Mouse (Mus musculus): ENCODE data around the gene Pgrmc2. TPM values are rescaled to one million over a fixed set of nuclear protein-coding genes. Genes with fewer than 3 reads are reported as not detected.

Gene Pgrmc2
- polyA plus RNA-seq, 1 experiment from 2014 or later: 41.0 TPM

- H3K9me3 ChIP-seq (replicated peaks): no peaks in the 10 kb centered on the region
- ATAC-seq (replicated peaks; ENCODE audit: low FRiP score): no peak
- no peaks in the 10 kb centered on the region for H3K27me3 ChIP-seq
- no peak overlapping the region for H3K4me3 ChIP-seq (replicated peaks)
- WGBS: 75% methylated on average over 12 of the region's 12 CpGs
- H3K9ac ChIP-seq: no peak overlapping the region
- no peak overlapping the region for H3K4me2 ChIP-seq
- no peak overlapping the region for H3K27ac ChIP-seq
- H3K36me3 ChIP-seq: no peaks in the 10 kb centered on the region
- H3K4me1 ChIP-seq: no peaks in the 10 kb centered on the region
These were observed 51.3 kb downstream of the Pgrmc2 start for GRCm38 (mm10) chr3:41031286-41032210.

GRCm38 (mm10) chr3:41030705-41031104, 52.1 kb downstream of the Pgrmc2 start:
- ATAC-seq (replicated peaks; ENCODE audit: low FRiP score): no peak
- H3K27me3 ChIP-seq: no peaks in the 10 kb centered on the region
- no peaks in the 10 kb centered on the region for H3K36me3 ChIP-seq
- no peaks in the 10 kb centered on the region for H3K9me3 ChIP-seq (replicated peaks)
- no peak overlapping the region for H3K4me3 ChIP-seq (replicated peaks)
- H3K9ac ChIP-seq: no peak overlapping the region
- WGBS: 87% methylated on average over 1 of the region's 1 CpGs
- no peak overlapping the region for H3K4me2 ChIP-seq
- no peaks in the 10 kb centered on the region for H3K4me1 ChIP-seq
- no peak overlapping the region for H3K27ac ChIP-seq

- H3K9ac ChIP-seq: no peak overlapping the region
- 80% methylated on average over 6 of the region's 6 CpGs for WGBS
These were observed 60.9 kb downstream of the Pgrmc2 start for GRCm38 (mm10) chr3:41021980-41022379.

GRCm38 (mm10) chr3:41020687-41021086, 62.2 kb downstream of the Pgrmc2 start:
- H3K27ac ChIP-seq: no peak overlapping the region
- 89% methylated on average over 7 of the region's 7 CpGs for WGBS
- H3K9ac ChIP-seq: no peak overlapping the region
- H3K27me3 ChIP-seq: no peaks in the 10 kb centered on the region
- no peak for ATAC-seq (replicated peaks; ENCODE audit: low FRiP score)
- no peak overlapping the region for H3K4me2 ChIP-seq
- H3K36me3 ChIP-seq: no peaks in the 10 kb centered on the region
- H3K9me3 ChIP-seq (replicated peaks): no peaks in the 10 kb centered on the region
- no peak overlapping the region for H3K4me3 ChIP-seq (replicated peaks)
- no peaks in the 10 kb centered on the region for H3K4me1 ChIP-seq

More at GRCm38 (mm10) chr3:41021980-41022379, 60.9 kb downstream of the Pgrmc2 start:
- H3K27ac ChIP-seq: no peak overlapping the region
- no peaks in the 10 kb centered on the region for H3K4me1 ChIP-seq
- ATAC-seq (replicated peaks; ENCODE audit: low FRiP score): no peak
- H3K36me3 ChIP-seq: no peaks in the 10 kb centered on the region
- no peaks in the 10 kb centered on the region for H3K27me3 ChIP-seq
- no peaks in the 10 kb centered on the region for H3K9me3 ChIP-seq (replicated peaks)
- no peak overlapping the region for H3K4me3 ChIP-seq (replicated peaks)
- H3K4me2 ChIP-seq: no peak overlapping the region

- no peak for ATAC-seq (replicated peaks; ENCODE audit: low FRiP score)
These were observed 64.7 kb downstream of the Pgrmc2 start for GRCm38 (mm10) chr3:41018022-41018608.

More at GRCm38 (mm10) chr3:41018022-41018608, 64.7 kb downstream of the Pgrmc2 start:
- H3K27me3 ChIP-seq: no peaks in the 10 kb centered on the region
- H3K9ac ChIP-seq: no peak overlapping the region
- H3K4me2 ChIP-seq: no peak overlapping the region
- 64% methylated on average over 3 of the region's 3 CpGs for WGBS
- H3K9me3 ChIP-seq (replicated peaks): no peaks in the 10 kb centered on the region
- no peak overlapping the region for H3K4me3 ChIP-seq (replicated peaks)
- H3K4me1 ChIP-seq: no peaks in the 10 kb centered on the region
- H3K36me3 ChIP-seq: no peaks in the 10 kb centered on the region
- no peak overlapping the region for H3K27ac ChIP-seq

Other genes with a start within 250 kb of the Pgrmc2 start
- gene Mfsd8, start 236.2 kb downstream of the Pgrmc2 start, polyA plus RNA-seq (2015; fragmentation: Nextera tagmentation; extraction: Ambion mirVana): 6.7 and 7.1 TPM in 2 replicates
- 8.7 and 10.2 TPM in 2 replicates for gene Abhd18, start 236.1 kb downstream of the Pgrmc2 start, polyA plus RNA-seq (2015; fragmentation: Nextera tagmentation; extraction: Ambion mirVana)
- 0.10 and 0.35 TPM in 2 replicates for gene 1700034I23Rik, start 180.5 kb downstream of the Pgrmc2 start, polyA plus RNA-seq (2015; fragmentation: Nextera tagmentation; extraction: Ambion mirVana)
- 8.3 and 10.1 TPM in 2 replicates for gene Larp1b, start 133.2 kb downstream of the Pgrmc2 start, polyA plus RNA-seq (2015; fragmentation: Nextera tagmentation; extraction: Ambion mirVana)